Mouse (Mus musculus) limb, embryonic 11.5 days (tissue): ENCODE results near the gene Zfhx3. TPM values are rescaled to one million over a fixed set of nuclear protein-coding genes. Genes with fewer than 3 reads are reported as not detected.
A peak's percentile ranks its signal among the peaks of the same experiment; 100 is the strongest.

ENCODE experiments used
- ATAC-seq: fragments of 200-750 bp; cut with Nextera tagmentation; 2 replicates; pipeline ENCODE4 v1.8.0; 2017; ENCODE audit warnings: low read depth; ENCODE audit not compliant: insufficient number of reproducible peaks, low FRiP score, low TSS enrichment
- DNase-seq: peaks from one replicate; pipeline ENCODE4 v3.0.0-alpha.2; 2015; ENCODE audit warnings: low spot score
- H3K27ac ChIP-seq: fragments of 300-500 bp; sonication (generic); replicated peaks from 2 replicates; pipeline ENCODE4 v1.5.1; 2014; ENCODE audit warnings: low read depth, mild to moderate bottlenecking, low read length
- H3K27me3 ChIP-seq: fragments of 300-500 bp; sonication (generic); 2 replicates; pipeline ENCODE4 v1.6.1; 2014; ENCODE audit warnings: mild to moderate bottlenecking, low read length, mixed read lengths; ENCODE audit not compliant: control insufficient read depth, insufficient read depth
- H3K36me3 ChIP-seq: fragments of 300-500 bp; sonication (generic); 2 replicates; pipeline ENCODE4 v1.6.1; 2014; ENCODE audit warnings: mild to moderate bottlenecking, low read length, moderate library complexity, mixed read lengths; ENCODE audit not compliant: control insufficient read depth, insufficient read depth
- H3K4me1 ChIP-seq: fragments of 300-500 bp; sonication (generic); 2 replicates; pipeline ENCODE4 v1.6.1; 2014; ENCODE audit warnings: low read length, mixed read lengths; ENCODE audit not compliant: control insufficient read depth, insufficient read depth
- H3K4me2 ChIP-seq: fragments of 300-500 bp; sonication (generic); 2 replicates; pipeline ENCODE4 v1.6.1; 2014; ENCODE audit warnings: low read depth, mild to moderate bottlenecking, moderate library complexity; ENCODE audit not compliant: severe bottlenecking
- H3K4me3 ChIP-seq: fragments of 300-500 bp; sonication (generic); 2 replicates; pipeline ENCODE4 v1.5.1; 2014; ENCODE audit warnings: low read depth, low read length
- H3K9ac ChIP-seq: fragments of 300-500 bp; sonication (generic); 2 replicates; pipeline ENCODE4 v1.6.1; 2014; ENCODE audit warnings: mild to moderate bottlenecking, low read length
- H3K9me3 ChIP-seq: fragments of 300-500 bp; sonication (generic); 2 replicates; pipeline ENCODE4 v1.6.1; 2016; ENCODE audit warnings: low read length; ENCODE audit not compliant: control insufficient read depth
- WGBS: fragments of 180-500 bp; shearing (Covaris S2); extraction: QIAGEN DNeasy Blood & Tissue Kit; methylation state at CpG from one replicate; pipeline ENCODE4 v1.1.7; 2014; 5-methylcytosine and 5-hydroxymethylcytosine counted together
- polyA plus RNA-seq: library from polyadenylated mRNA; unstranded; fragments of >200 nt; fragmentation: Nextera tagmentation; extraction: Ambion mirVana; gene quantifications from 2 replicates; pipeline ENCODE4 v1.2.1, GENCODE M21; 2014

Zfhx3 gene
- polyA plus RNA-seq, 1 experiment from 2014 or later = 36.4 TPM

- Histone ChIP-seq H3K4me1 (peaks cover 18% of the 10 kb centered on the region), H3K4me2 (peak overlapping the region; percentile 20; the same call in 1 of the 2 replicates), H3K27me3 (no peaks in the 10 kb centered on the region), H3K4me3 (no peak overlapping the region), H3K36me3 (no peaks in the 10 kb centered on the region), H3K27ac (peak overlapping the region; percentile 14; the same call in 1 of the 2 replicates), H3K9me3 (no peaks in the 10 kb centered on the region), H3K9ac (peak overlapping the region; percentile 3; the same call in 1 of the 2 replicates)
- DNase-seq = peak; percentile 50
- ATAC-seq = no peak
- 34% methylated on average over 10 of the region's 10 CpGs for WGBS
Measured at GRCm38 (mm10) chr8:108578388-108578787, 635.9 kb downstream of the Zfhx3 start.

- 21% methylated on average over 9 of the region's 9 CpGs for WGBS
- ATAC-seq (no peak), DNase-seq (no peak)
- Histone ChIP-seq H3K9me3 (no peaks in the 10 kb centered on the region), H3K9ac (no peak overlapping the region), H3K27me3 (no peaks in the 10 kb centered on the region), H3K4me3 (no peak overlapping the region), H3K4me1 (peaks cover 27% of the 10 kb centered on the region), H3K4me2 (no peak overlapping the region), H3K27ac (no peak overlapping the region), H3K36me3 (no peaks in the 10 kb centered on the region)
Measured at GRCm38 (mm10) chr8:108579808-108580207, 637.4 kb downstream of the Zfhx3 start.

- no peak for ATAC-seq
- Histone ChIP-seq H3K4me2 (no peak overlapping the region), H3K4me1 (peaks cover 29% of the 10 kb centered on the region), H3K36me3 (no peaks in the 10 kb centered on the region), H3K9ac (no peak overlapping the region), H3K27ac (no peak overlapping the region), H3K27me3 (no peaks in the 10 kb centered on the region), H3K4me3 (no peak overlapping the region), H3K9me3 (no peaks in the 10 kb centered on the region)
- no peak for DNase-seq
- 94% methylated on average over 5 of the region's 5 CpGs for WGBS
Measured at GRCm38 (mm10) chr8:108580364-108580763, 637.9 kb downstream of the Zfhx3 start.

- H3K36me3 ChIP-seq = no peaks in the 10 kb centered on the region
- no peak overlapping the region for H3K27ac ChIP-seq
- DNase-seq (no peak), ATAC-seq (no peak)
- WGBS = 81% methylated on average over 6 of the region's 6 CpGs
- no peaks in the 10 kb centered on the region for H3K9me3 ChIP-seq
- no peak overlapping the region for H3K9ac ChIP-seq
- H3K4me3 ChIP-seq = no peak overlapping the region
- no peaks in the 10 kb centered on the region for H3K27me3 ChIP-seq
- no peak overlapping the region for H3K4me2 ChIP-seq
- H3K4me1 ChIP-seq = peaks cover 29% of the 10 kb centered on the region
Measured at GRCm38 (mm10) chr8:108581557-108581956, 639.1 kb downstream of the Zfhx3 start.

- WGBS = 83% methylated on average over 3 of the region's 3 CpGs
- H3K27ac ChIP-seq = no peak overlapping the region
- H3K4me3 ChIP-seq = no peak overlapping the region
- no peak for ATAC-seq
- no peaks in the 10 kb centered on the region for H3K36me3 ChIP-seq
- no peak for DNase-seq
- no peak overlapping the region for H3K9ac ChIP-seq
- peaks cover 29% of the 10 kb centered on the region for H3K4me1 ChIP-seq
- no peak overlapping the region for H3K4me2 ChIP-seq
- H3K27me3 ChIP-seq = no peaks in the 10 kb centered on the region
- no peaks in the 10 kb centered on the region for H3K9me3 ChIP-seq
Measured at GRCm38 (mm10) chr8:108582251-108582650, 639.8 kb downstream of the Zfhx3 start.

GRCm38 (mm10) chr8:108583261-108583660 is 640.8 kb downstream of the Zfhx3 start:
- H3K36me3 ChIP-seq = no peaks in the 10 kb centered on the region
- H3K27me3 ChIP-seq = no peaks in the 10 kb centered on the region
- 91% methylated on average over 4 of the region's 4 CpGs for WGBS
- H3K4me1 ChIP-seq = peaks cover 24% of the 10 kb centered on the region
- H3K4me3 ChIP-seq = no peak overlapping the region
- ATAC-seq (no peak), DNase-seq (no peak)
- no peak overlapping the region for H3K9ac ChIP-seq
- H3K9me3 ChIP-seq = no peaks in the 10 kb centered on the region
- H3K27ac ChIP-seq = no peak overlapping the region
- no peak overlapping the region for H3K4me2 ChIP-seq

GRCm38 (mm10) chr8:108583867-108584661 is 641.6 kb downstream of the Zfhx3 start:
- H3K27ac ChIP-seq = no peak overlapping the region
- WGBS = 51% methylated on average over 9 of the region's 9 CpGs

GRCm38 (mm10) chr8:108584662-108584978 is 642.2 kb downstream of the Zfhx3 start:
- no peak overlapping the region for H3K27ac ChIP-seq
- ATAC-seq = no peak
- peaks cover 14% of the 10 kb centered on the region for H3K4me1 ChIP-seq
- no peak overlapping the region for H3K4me3 ChIP-seq
- WGBS = 26% methylated on average over 4 of the region's 4 CpGs
- H3K36me3 ChIP-seq = no peaks in the 10 kb centered on the region
- no peak overlapping the region for H3K9ac ChIP-seq
- H3K4me2 ChIP-seq = no peak overlapping the region
- H3K27me3 ChIP-seq = no peaks in the 10 kb centered on the region
- no peaks in the 10 kb centered on the region for H3K9me3 ChIP-seq
- no peak for DNase-seq

More at GRCm38 (mm10) chr8:108583867-108584661, 641.6 kb downstream of the Zfhx3 start:
- ATAC-seq (no peak), DNase-seq (peak; percentile 30)
- Histone ChIP-seq H3K9ac (no peak overlapping the region), H3K4me2 (no peak overlapping the region), H3K9me3 (no peaks in the 10 kb centered on the region), H3K4me3 (no peak overlapping the region), H3K27me3 (no peaks in the 10 kb centered on the region), H3K4me1 (peaks cover 16% of the 10 kb centered on the region), H3K36me3 (no peaks in the 10 kb centered on the region)

GRCm38 (mm10) chr8:108591037-108591436 is 648.6 kb downstream of the Zfhx3 start:
- DNase-seq (no peak), ATAC-seq (no peak)
- Histone ChIP-seq H3K4me2 (no peak overlapping the region), H3K9ac (no peak overlapping the region), H3K4me3 (no peak overlapping the region), H3K27ac (no peak overlapping the region), H3K9me3 (no peaks in the 10 kb centered on the region), H3K27me3 (no peaks in the 10 kb centered on the region), H3K36me3 (no peaks in the 10 kb centered on the region), H3K4me1 (peaks cover 19% of the 10 kb centered on the region)
- 84% methylated on average over 7 of the region's 7 CpGs for WGBS
